Mouse (Mus musculus): ENCODE measurements around the gene Tmem203.
"Not testable (repeated sequence)": the region's sequence is repeated elsewhere in the genome, so short reads cannot be mapped to it uniquely, and the experiment has no call there.

Tmem203 gene

DNA sequence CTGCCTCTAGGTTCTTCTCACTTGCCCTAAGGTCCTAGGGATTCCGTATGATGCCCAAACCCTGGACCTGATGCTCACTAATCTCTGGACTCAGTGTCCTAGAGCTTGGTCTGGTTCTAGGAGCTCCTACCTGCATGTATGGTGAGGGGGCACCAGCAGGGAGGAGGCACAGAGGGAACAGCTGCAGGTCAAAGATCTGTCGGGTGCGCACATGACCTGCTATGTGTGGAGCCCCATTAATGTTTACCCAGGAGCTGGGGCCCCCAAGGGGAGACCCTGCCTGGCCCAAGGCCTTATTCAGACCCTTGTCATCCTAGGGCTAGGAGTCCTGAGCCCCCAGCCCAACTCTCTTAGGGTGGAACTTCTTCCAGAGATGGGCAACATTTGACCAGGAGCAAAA is 21.2 kb upstream of the Tmem203 start, which contains the start of gene Slc34a3:
Gene Slc34a3 (minus strand): TSS at position 315 of the 400 bp plus-strand sequence.
- DNase-seq (ENCODE audit: low spot score): no peak

DNA sequence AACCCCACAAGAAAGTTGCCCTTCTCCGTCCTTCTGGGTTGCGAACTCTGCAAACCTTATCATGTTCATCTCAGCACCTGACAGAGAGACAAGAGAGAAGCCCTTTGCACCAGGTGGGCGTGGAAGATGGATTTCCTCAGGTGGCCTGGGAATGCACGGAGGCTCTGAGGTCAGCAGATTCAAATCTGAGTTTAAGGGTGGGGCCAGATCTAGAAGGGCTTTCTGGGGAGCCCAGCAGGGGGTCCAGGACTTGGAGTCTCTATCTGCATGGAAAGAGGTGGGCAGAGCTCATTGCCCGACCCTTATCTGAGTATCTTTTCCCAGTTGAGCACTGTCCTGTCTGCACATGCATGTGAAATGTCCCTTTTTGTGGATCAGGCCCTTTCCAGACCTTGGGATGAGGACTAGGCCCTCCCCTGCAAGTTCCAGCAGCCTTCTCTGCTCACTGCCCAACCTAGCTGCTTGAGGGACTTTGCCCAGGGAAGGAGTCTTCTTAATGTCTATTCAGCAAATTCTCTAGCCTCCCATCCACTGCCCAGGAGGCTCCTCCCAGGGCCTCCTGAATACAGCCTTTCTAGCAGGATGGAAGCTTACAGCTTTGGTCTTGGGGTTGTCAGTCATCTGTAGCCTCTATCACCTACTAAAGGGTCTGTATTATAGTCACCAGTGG is 20.6 kb upstream of the Tmem203 start:
- peak; percentile 92 for DNase-seq (ENCODE audit: low spot score)

DNA sequence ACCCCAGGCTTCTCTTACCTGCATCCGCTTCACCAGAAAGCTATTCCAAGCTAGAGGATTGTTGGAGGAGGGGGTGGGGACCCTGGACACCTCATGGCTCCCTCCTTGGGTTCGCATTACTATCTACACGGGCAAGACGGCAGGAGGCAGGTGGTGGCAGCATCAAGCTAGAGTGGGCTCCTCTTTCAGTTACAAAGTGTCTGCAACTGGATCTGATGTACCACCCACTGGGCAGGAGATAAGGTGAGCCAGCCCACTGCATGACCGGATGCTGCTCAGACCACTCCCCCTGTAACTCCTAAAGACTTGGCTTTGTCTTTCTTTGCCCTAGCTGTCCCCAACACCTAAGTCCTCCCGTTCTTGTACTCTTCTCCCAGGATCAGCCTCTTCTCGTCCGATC is 18.6 kb upstream of the Tmem203 start, which contains the start of gene Rnf224:
Gene Rnf224 (minus strand): TSS at position 174 of the 400 bp plus-strand sequence.
- DNase-seq (ENCODE audit: low spot score): peak; percentile 71

DNA sequence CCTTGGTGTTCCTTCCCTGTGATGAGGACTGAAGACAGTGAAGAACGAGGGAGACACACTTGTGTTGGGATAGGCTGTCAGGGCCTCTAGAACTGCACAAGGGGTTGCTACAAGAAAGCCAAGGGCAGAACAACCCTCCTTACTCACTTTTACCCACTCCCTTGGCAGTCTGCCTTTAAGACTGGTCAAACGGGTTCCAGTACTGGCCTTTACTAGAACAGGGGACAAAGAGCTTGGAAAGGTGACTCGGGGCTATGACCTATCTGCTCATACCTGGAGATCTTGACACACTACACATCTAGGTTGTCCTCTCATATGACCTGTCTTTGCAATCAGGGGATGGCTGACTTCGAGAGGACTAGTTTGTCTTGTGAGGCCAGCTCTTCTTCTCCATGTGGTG is 17.7 kb upstream of the Tmem203 start:
- no peak for DNase-seq (ENCODE audit: low spot score)

DNA sequence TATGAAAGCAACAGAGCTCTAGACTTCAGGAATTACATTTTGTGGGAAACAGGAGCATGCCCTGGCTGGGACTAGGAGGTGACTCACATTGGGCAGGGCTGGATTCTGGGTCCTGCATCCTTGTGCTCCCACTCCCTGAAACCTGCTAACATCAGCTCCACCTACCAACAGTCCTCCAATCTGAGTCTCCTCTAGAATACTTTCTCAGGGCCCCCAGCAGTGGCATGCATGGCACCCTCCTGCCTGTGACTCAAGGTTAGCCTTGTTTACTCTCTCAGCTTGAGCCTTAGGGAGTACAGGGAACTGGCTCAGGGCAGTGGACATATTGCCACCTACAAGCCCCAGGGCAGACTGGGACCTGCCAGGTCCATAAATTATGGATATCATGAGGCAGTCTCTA is 17.1 kb upstream of the Tmem203 start:
- DNase-seq (ENCODE audit: low spot score): no peak

DNA sequence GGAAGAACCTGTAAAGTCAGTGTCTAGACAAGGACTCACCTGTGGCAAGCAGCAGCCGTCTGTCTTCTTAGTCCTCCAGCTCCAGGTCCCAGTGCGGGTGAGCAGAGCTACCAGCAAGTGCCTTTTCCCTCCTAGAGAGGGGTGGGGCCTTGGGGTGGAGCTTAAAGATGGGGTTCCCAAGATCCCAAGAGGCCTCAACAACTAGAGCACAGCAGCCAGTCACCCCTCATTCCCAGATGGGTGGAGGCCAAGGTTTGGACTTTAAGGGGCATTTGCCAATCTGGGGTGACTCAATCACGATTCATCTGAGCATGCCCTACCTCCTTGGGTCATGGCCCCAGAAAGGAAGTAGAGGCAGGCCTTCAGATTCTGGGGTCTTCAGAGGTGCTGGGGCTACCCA is 15.5 kb upstream of the Tmem203 start:
- no peak for DNase-seq (ENCODE audit: low spot score)

DNA sequence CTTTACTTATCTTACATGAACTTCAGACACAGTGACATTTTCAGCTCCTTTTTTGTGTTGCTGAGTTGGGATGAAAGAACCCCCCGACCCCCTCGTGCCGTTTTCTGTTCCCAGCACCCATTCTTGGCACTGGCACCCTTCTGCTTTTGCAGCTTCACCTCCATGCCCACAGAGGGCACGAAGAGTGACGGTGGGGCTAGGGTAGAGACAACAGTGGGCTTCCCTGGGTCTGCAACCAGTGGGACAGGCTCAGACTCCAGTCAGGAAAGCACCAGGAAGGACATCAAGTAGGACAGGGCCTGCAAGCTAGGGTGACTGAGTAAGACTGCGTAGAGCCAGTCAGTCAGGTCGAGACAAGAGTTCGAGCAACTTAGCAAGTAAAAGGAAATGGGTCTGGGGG is 14.9 kb upstream of the Tmem203 start:
- DNase-seq (ENCODE audit: low spot score): no peak

DNA sequence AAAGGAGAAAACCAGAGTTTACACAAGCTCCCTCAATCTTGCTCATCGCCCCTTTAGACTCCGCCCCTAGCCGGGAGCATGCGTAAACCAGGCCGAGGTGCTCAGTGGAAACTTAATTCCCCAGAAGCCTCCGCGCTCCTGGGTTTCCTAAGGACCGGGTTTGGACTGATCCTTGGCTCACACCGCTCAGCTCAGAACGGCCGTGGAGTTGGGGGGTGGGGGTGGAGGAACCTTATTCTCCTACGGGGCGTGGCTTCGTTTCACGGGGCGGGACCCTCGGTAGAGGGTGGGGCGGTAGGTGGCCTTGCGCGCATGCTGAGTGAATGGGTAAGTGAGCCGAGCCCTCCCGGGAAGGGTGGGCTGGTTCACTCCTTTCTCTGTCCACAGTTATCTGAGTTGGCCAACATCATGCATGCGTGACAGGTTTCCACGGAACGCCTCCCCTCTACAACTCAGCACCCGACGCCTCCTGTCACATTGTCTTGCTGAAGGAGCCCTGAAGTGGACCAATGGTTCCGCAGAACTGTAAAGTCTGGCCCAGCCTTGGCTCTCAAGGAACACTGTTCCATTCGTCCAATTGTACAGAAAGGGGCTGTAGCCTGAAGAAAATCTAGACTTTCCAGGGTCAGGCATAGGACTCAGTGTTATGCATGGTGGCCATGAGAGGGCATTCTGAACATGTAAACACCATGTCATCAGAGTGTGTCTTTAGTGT is 14.4 kb upstream of the Tmem203 start:
- peak; percentile 89 for DNase-seq (ENCODE audit: low spot score)

DNA sequence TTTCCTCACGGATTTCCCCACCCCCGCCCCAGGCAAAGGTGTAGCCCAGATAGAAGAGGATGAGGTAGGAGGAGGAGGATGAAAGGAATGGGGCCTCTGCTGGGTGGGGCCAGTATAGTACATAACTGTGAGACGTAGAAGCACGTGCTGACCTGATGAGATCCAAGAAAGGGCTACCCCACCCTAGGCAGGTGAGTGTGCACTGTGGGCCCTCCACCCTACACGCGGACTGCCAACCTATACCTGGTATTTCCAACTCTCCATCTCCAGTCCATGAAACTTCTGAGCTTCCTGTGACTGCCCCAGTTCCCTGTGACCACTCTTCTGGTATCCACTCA is 13.8 kb upstream of the Tmem203 start:
- DNase-seq (ENCODE audit: low spot score): no peak

DNA sequence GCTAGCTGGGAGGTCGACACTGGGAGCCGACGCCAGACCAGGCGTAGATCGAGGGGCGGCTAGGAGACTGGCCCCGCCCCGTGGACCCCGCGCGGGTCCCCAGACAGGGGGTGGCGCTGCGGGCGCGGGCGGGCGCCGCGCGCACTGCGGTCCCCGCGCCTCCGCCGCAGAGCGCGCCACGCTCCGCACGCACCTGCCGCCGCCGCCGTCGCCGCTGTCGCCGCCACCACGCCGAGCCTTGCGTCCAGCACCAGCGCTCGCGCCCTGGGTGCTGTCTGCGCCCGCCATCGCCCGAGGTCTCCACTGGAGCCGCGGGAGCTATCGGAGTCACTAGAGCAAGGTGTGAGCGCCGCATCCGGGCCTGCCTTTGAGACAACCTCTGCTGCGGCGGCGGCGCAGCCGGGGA is 13.1 kb upstream of the Tmem203 start, which contains the start of the genes Rnf208 and Cysrt1:
Gene Rnf208 (plus strand): TSS at position 155 of the 406 bp plus-strand sequence.
Gene Cysrt1 (minus strand): TSS at position 352 of the 406 bp plus-strand sequence.
- DNase-seq (ENCODE audit: low spot score): no peak

DNA sequence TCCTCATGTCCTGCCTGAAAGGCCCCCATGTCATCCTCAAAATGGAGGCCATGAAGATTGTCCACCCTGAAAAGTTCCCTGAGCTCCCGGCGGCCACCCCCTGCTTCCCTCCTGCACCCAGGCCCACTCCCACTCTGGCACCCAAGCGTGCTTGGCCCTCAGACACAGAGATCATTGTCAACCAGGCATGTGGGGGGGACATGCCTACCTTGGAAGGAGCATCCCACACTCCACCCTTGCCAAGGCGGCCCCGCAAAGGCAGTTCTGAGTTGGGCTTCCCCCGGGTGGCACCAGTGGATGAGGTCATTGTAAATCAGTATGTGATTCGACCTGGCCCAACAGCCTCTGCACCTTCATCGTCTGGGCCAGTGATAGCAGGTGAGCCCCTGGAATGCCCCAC is 11.9 kb upstream of the Tmem203 start:
- no peak for DNase-seq (ENCODE audit: low spot score)

DNA sequence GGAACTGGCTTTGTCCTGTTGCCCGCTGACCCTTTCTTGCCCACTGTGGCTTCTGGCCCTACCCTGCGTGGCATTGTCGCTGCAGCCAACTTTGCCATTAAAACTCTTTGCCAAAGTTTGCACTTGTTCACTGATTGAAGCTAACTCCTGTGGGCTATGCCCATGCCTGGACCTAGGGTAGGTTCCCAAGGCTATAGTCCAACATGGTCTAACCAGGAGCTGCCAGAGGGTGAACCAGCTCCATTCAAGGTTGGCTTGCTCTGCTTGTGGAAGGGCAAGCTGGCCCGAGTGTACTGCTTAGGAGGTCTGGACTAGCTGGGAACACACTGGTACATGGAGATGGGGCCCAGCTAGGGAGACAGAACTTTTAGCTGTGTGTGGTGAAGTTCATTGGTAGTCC is 11.1 kb upstream of the Tmem203 start:
- DNase-seq (ENCODE audit: low spot score): no peak

DNA sequence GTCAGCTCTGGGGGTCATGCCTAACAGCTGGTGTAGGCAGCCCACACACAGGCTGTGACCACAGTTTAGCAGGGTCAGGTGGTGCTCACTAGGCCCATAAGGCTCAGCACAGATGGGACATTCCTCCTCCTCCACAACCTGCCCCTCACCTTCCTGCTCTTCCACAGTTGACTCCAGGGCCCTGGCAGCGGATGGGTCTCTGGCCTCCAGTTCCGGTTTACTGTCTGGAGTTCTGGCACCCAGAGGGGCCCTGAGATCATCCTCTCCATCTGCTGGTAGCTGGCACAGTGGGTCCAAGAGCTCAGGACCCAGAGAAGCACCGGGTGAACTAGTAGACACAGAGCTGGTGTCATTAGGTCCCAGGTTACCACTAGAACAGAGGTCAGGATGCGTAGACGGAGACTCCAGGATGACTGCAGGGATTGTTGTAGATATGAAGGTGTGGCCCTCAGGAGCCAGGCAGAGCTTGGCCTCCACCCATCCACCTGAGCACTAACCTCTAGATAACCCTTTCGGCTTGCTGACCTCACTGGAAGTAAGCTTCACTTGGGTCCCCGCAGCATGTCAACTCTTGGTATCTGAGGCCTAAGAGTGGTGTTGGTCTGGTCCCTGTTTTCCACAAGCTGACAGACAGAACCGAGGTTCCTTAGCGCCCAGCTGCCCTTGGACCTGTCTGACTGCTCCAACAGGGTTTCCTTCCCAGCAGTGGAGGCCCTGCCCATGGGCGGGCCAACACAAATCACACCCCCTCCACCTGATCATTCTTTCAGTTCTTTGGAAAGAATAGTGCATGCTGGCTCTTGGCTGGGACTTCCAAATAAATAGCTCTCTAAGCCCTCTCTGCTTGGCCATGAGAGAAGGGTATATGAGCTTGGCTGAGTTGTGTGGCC is 8.8 kb upstream of the Tmem203 start, which contains the start of gene AL732309.1:
Gene AL732309.1 (minus strand): TSS at position 681 of the 890 bp plus-strand sequence.
- DNase-seq (ENCODE audit: low spot score): no peak

DNA sequence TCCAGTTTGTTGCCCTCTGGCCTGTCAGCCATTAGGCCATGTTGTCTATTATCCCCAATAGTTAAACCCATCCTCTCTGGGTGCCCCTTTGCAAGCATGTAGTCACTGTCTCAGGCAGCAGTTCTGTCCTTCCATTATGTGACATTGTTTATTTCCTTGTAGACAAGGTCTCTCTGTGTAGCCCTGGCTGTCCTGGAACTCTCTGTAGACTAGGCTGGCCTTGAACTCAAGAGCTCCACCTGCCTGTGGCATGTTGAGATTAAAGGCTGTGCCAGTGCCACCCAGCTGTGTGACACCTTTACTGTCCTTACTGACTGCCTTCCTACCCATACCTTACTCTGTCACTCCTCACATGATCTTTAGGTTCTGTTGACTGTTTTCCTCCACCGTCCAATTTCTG is 2.9 kb upstream of the Tmem203 start:
- no peak for DNase-seq (ENCODE audit: low spot score)

DNA sequence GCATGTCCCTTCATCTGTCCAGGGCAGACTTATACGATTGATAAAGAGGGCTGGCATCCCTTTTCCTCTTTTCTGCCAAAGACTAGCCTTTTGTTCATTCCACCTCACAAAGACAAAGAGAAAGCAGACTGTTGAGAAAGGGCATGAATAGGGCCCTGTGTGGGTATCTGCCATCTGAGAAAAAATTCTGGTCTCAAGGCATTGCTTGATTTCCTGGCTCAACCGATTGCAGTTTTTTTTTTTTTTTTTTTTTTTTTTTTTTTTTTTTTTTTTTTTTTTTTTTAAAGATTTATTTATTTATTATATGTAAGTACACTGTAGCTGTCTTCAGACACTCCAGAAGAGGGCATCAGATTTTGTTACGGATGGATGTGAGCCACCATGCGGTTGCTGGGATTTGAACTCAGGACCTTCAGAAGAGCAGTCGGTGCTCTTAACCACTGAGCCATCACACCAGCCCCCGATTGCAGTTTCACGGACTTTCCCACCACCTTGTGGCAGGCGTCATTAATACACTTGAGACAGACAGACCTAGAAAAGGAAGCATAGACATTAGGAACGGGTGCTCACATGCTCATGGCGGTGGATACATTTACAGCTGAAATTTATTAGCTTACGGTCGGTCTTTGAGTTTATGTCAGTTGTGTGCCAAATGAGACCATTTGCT is 1.3 kb downstream of the Tmem203 start:
- DNase-seq (ENCODE audit: low spot score): not testable (repeated sequence)

DNA sequence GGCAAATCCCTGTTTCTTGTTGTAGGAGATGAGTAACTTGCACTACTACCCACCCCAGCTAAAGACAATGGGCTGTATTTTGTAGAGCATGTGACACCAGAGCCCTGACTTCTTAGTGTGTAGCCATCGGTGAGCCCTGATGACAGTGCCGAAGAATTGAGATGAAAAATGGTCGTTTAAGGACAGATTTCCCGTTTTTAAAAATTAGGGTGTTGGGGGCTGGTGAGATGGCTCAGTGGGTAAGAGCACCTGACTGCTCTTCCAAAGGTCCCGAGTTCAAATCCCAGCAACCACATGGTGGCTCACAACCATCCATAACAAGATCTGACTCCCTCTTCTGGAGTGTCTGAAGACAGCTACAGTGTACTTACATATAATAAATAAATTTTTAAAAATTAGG is 2.0 kb downstream of the Tmem203 start:
- not testable (repeated sequence) for DNase-seq (ENCODE audit: low spot score)

DNA sequence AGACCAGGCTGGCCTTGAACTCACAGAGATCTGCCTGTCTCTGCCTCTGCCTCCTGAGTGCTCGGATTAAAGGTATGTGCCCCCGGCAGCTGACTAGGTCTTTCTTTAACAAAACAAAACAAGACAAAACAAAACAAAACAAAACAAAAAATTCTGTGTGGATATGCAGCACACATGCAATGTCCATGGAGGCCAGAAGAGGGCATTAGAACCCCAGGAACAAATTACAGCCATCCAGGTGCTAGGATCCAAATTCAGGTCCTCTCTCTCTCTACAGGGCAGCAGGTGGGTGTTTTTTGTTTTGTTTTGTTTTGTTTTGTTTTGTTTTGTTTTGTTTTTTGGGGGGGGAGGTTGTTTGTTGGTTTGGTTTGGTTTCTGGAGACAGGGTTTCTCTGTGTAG is 3.6 kb downstream of the Tmem203 start:
- DNase-seq (ENCODE audit: low spot score): no peak

DNA sequence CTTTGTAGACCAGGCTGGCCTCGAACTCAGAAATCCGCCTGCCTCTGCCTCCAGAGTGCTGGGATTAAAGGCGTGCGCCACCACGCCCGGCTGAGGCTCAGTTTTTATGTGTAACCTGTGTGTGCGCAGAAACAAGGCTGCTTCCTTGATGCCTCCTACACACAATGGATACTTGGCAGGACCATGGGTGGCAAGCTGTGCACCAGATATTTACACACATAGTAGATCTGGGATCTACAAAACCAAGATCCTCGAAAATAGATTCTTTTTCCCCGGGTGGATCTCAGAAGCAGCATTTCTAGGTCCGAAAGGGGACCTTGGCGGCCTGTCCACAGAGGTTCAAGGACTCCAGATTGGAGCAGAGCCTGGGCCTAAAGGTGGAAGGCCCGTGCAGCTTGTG is 6.6 kb downstream of the Tmem203 start:
- peak; percentile 49 for DNase-seq (ENCODE audit: low spot score)

DNA sequence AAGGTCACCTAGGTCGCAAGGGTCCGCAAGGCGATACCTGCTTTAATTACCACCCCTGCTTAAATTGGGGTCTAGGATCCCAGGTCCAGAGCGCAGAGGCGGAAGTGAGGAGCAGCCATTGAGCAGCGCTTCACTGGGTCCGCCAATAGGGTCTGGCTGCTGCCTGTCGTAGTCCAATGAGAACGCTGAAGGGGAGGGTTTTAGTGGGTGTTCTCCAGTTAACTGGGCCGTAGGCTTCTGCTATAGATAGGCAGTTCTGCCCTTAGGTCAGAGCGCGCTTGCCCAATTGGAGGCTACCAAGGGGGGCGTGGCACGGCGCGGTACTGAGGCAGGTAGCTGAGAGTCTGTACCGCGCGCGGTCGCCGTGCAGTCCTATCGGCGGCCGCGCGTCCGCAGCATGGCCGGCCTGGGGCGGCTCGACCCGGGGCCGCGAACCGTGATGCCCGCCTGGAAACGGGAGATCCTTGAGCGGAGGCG is 7.1 kb downstream of the Tmem203 start, which contains the start of gene Tprn:
Gene Tprn (plus strand): TSS at position 328 of the 477 bp plus-strand sequence.
- DNase-seq (ENCODE audit: low spot score): peak; percentile 94

DNA sequence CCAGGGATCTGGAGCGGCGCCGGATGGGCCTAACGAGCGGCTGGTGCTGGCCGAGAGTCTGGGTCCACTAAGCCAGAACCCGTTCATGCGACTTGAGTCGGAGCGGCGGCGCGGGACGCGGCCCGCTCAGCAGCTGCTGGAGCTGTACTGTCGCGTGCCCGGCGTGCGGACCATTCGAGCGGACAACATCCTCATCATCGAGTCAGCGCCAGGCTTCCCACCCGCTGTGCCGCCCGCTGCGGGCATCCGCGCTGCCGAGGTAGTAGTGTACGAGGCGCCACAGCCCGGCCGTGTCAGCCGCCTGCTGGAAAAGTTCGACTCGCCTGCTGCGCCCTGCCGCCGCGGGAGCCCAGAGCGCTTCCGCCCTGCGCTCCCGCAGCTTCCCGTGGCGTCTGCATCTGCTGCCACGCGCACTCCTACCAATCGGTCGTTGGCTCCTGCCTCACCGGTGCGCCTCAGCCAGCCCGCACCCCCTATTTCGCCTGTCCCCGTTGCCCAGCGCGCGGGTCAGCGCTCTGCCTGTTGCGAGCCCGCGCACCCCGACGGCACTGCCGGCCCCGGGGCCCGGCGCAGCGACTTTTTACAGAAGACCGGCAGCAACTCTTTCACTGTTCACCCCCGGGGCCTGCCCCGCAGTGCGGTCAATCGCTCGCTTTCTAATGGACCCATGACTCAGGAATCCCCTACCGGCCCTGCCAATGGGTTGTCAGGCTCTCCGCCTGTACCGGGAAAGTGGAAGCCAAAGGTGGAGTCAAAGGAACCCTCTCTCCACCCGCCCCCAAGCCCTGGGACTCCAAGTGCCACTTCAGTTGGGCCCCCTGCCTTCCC is 7.8 kb downstream of the Tmem203 start:
- no peak for DNase-seq (ENCODE audit: low spot score)
